Mouse (Mus musculus): Measurements from ENCODE around the gene Tyw5. TPM values are rescaled to one million over a fixed set of nuclear protein-coding genes. Genes with fewer than 3 reads are reported as not detected.

Gene Tyw5
- 11.6 and 13.9 TPM in 2 replicates for polyA plus RNA-seq (2015; fragmentation: Nextera tagmentation; extraction: Ambion mirVana)

DNA sequence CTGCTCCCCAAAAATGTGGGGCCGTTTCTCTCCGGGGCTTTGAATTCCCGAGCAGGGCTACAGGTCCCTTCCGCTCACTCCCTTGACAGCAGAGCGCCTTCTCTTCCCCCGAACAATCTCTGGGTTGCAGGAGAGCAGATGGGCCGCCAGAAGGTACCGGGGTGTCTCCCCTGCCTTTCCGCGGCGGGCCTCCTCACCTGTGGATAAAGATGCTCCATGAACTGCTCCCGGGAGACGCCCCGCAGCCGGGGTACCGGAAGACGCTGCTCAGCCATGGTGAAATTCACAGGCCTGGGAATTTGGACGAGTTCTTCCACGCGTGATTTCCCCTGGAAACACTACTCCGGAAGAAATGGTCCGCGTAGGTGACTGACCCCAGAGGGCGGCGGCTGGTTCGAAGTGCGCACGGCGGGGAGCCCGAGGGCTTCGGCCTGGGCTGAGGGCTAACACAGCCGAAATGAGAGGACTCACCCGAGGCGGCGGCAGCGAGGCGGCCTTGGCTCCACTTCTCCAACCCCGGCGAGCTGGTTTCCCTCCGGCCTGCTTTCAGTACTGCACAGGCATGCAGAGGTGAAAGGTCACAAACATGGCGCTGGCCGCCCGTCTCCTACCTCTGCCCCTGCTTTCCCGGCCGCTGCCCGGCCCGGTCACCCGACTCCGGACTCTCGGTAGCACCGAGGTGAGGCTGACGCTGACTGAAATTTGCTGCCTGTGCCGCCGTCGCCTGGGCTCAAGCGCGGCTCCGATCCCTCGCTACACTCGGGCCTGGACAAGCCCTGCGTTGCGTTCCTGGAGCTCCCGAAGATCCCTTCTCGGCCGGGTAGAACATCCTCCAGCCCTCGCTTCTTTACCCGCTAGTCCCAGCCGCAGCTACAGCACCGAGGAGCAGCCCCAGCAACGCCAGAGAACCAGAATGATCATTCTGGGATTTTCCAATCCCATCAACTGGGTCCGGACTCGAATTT, at the start of gene Tyw5, which contains the start of gene Maip1:
Gene Tyw5 (minus strand): TSS at position 915 of the 965 bp plus-strand sequence.
Gene Maip1 (plus strand): TSS at position 142 of the 965 bp plus-strand sequence.
- DNase-seq (peak; percentile 84), ATAC-seq (peak; percentile 94)

DNA sequence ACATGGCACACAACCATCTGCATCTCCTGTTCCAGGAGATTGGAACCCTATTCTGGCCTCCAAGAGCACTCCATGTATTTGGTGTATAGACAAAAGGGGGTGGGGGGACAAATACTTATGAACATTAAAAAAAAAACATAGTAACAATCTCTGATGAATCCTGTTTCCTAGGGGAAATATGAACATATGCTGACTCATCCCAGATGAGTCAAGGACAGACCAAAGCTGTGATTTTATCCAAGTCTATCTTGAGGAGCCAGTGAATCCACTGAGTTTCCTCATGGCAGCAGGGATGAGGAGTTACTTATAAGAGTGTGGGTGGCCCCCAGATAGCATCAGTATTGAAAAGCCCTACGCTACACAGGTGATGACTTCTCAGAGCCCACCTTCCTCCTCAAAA, 43.3 kb upstream of the Tyw5 start:
- H3K27ac ChIP-seq (ENCODE audit: low read depth), result no peak overlapping the region
- no peaks in the 10 kb centered on the region for H3K27me3 ChIP-seq (ENCODE audit: insufficient read depth, low read length)
- H3K4me3 ChIP-seq (ENCODE audit: low read depth, low read length), result no peak overlapping the region
- DNase-seq (no peak), ATAC-seq (no peak)
- H3K36me3 ChIP-seq (replicated peaks; ENCODE audit: insufficient read depth, low read length), result no peaks in the 10 kb centered on the region
- TF ChIP-seq CTCF (IDR thresholded peaks at IDR 0.05; ENCODE audit: low read depth), result no peak
- no peak for TF ChIP-seq EP300 (IDR thresholded peaks at IDR 0.05; ENCODE audit: low read depth)
- no peaks in the 10 kb centered on the region for H3K4me1 ChIP-seq (ENCODE audit: insufficient read depth)
- no peaks in the 10 kb centered on the region for H3K9me3 ChIP-seq (ENCODE audit: low read length)
- no peak overlapping the region for H3K4me2 ChIP-seq (ENCODE audit: low read depth, low read length)
- H3K9ac ChIP-seq (replicated peaks), result no peak overlapping the region
- WGBS (ENCODE audit: insufficient replicate concordance), result 77% methylated on average over 1 of the region's 1 CpGs

More for the DNA sequence above, at the start of gene Tyw5, which contains the start of gene Maip1:
- H3K36me3 ChIP-seq (replicated peaks; ENCODE audit: insufficient read depth, low read length), result no peaks in the 10 kb centered on the region
- H3K27ac ChIP-seq (ENCODE audit: low read depth), result peak within 1 kb of the TSS; percentile 99
- H3K9me3 ChIP-seq (ENCODE audit: low read length), result no peaks in the 10 kb centered on the region
- peak within 1 kb of the TSS; percentile 98 for H3K4me2 ChIP-seq (ENCODE audit: low read depth, low read length)
- under 1% methylated on average over 71 of the region's 72 CpGs for WGBS (ENCODE audit: insufficient replicate concordance)
- peaks cover 18% of the 10 kb centered on the region for H3K4me1 ChIP-seq (ENCODE audit: insufficient read depth)
- H3K4me3 ChIP-seq (ENCODE audit: low read depth, low read length), result peak within 1 kb of the TSS; percentile 86
- TF ChIP-seq CTCF (IDR thresholded peaks at IDR 0.05; ENCODE audit: low read depth), result 0 out of 2 replicates have a peak, but pooled peaks have one; percentile 14
- TF ChIP-seq EP300 (IDR thresholded peaks at IDR 0.05; ENCODE audit: low read depth), result peak; percentile 37; the same call in 1 of the 2 replicates
- H3K9ac ChIP-seq (replicated peaks), result peak within 1 kb of the TSS; percentile 94
- no peaks in the 10 kb centered on the region for H3K27me3 ChIP-seq (ENCODE audit: insufficient read depth, low read length)

DNA sequence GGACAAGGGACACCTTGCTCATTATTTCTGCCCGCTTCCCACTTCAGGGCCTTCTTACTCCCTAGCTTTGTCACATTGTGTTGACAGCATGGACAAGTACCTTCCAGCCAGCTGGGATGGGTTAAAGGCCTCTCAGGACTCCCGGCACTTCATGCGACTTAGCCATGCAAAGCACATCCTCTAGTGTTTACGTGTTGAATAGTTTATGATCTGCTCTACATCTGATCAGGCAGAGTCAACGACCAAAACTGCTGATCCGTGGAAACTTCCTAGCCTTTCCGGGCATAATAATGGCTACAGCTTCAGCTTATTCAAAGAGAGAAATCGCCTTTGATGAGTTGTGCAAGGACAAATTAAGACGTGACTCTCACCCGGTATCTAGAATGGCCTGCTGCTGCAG, 38.8 kb upstream of the Tyw5 start:
- H3K4me3 ChIP-seq (ENCODE audit: low read depth, low read length), result no peak overlapping the region
- H3K27ac ChIP-seq (ENCODE audit: low read depth), result no peak overlapping the region
- no peak for TF ChIP-seq CTCF (IDR thresholded peaks at IDR 0.05; ENCODE audit: low read depth)
- TF ChIP-seq EP300 (IDR thresholded peaks at IDR 0.05; ENCODE audit: low read depth), result no peak
- ATAC-seq, result no peak
- H3K9ac ChIP-seq (replicated peaks), result no peak overlapping the region
- H3K4me2 ChIP-seq (ENCODE audit: low read depth, low read length), result no peak overlapping the region
- H3K9me3 ChIP-seq (ENCODE audit: low read length), result no peaks in the 10 kb centered on the region
- no peaks in the 10 kb centered on the region for H3K27me3 ChIP-seq (ENCODE audit: insufficient read depth, low read length)
- H3K36me3 ChIP-seq (replicated peaks; ENCODE audit: insufficient read depth, low read length), result no peaks in the 10 kb centered on the region
- DNase-seq, result no peak
- WGBS (ENCODE audit: insufficient replicate concordance), result 76% methylated on average over 10 of the region's 10 CpGs
- no peaks in the 10 kb centered on the region for H3K4me1 ChIP-seq (ENCODE audit: insufficient read depth)

DNA sequence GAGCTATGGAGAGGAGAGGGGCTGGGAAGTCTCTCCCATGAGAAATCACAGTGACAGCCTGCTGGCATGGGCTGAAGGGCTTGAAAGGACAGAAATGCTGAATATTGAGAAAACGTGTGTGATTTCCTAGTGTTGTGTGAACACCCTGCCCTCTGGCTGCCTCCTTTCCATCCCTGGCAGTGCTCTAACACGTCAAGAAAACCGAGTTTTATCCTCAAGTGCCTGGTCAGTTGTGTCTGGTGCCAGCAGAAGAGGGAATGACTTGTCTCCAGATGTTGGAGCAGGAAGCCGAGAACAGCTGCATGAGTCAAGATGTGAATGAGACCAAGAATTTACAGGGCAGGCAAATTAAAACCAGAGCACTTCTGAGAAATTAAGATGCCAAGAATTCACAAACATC, 33.9 kb upstream of the Tyw5 start:
- DNase-seq (no peak), ATAC-seq (no peak)
- 0 out of 2 replicates have a peak, but pooled peaks cover 6% of the 10 kb centered on the region for H3K4me1 ChIP-seq (ENCODE audit: insufficient read depth)
- H3K27me3 ChIP-seq (ENCODE audit: insufficient read depth, low read length), result no peaks in the 10 kb centered on the region
- H3K4me2 ChIP-seq (ENCODE audit: low read depth, low read length), result no peak overlapping the region
- TF ChIP-seq CTCF (IDR thresholded peaks at IDR 0.05; ENCODE audit: low read depth) (no peak), EP300 (IDR thresholded peaks at IDR 0.05; ENCODE audit: low read depth) (no peak)
- H3K4me3 ChIP-seq (ENCODE audit: low read depth, low read length), result no peak overlapping the region
- H3K36me3 ChIP-seq (replicated peaks; ENCODE audit: insufficient read depth, low read length), result no peaks in the 10 kb centered on the region
- no peaks in the 10 kb centered on the region for H3K9me3 ChIP-seq (ENCODE audit: low read length)
- H3K9ac ChIP-seq (replicated peaks), result no peak overlapping the region
- H3K27ac ChIP-seq (ENCODE audit: low read depth), result no peak overlapping the region
- WGBS (ENCODE audit: insufficient replicate concordance), result 46% methylated on average over 4 of the region's 4 CpGs

DNA sequence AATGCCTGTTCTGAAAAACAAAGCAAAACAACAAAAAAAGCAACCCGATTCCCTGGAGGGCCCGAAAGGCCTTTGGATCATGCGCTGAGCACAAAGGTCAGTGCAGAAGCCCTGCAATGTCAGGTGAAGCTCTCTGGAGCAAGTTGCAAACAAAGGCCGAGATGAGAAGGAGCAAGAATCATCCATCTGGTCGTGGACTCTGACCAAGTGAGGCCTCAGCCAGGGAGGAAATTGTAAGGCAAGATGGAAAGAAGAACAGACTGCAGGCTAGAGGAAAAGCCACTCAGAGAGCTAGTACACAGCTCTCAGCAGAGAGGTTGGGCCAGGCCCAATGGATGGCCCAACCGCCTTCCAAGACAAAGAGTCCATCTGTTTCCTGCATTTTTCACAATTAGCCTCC, 32.1 kb upstream of the Tyw5 start:
- H3K4me2 ChIP-seq (ENCODE audit: low read depth, low read length), result no peak overlapping the region

DNA sequence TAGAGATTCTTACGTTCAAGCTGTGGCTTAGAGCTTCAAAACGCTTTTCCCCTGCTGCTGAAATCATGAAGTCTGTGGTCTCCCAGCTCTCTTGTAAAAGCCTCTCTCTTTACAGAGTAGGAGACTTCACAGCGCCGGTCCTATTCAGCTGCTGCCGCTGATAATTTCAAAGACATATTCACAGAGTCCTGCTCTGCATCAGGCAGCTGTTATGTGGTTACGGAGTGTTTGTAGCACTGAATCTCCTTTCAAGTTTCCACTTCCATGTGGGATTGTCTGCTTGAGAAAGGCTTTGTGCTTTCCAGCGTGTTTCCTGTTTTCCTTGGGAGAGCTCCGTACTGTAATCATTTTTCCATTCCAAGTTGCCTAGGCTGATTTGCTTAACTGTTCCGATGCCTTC, 30.1 kb upstream of the Tyw5 start:
- Histone ChIP-seq H3K36me3 (replicated peaks; ENCODE audit: insufficient read depth, low read length) (no peaks in the 10 kb centered on the region), H3K27me3 (ENCODE audit: insufficient read depth, low read length) (no peaks in the 10 kb centered on the region), H3K9ac (replicated peaks) (no peak overlapping the region), H3K9me3 (ENCODE audit: low read length) (no peaks in the 10 kb centered on the region), H3K4me2 (ENCODE audit: low read depth, low read length) (peak overlapping the region; percentile 52), H3K4me1 (ENCODE audit: insufficient read depth) (0 out of 2 replicates have a peak, but pooled peaks cover 6% of the 10 kb centered on the region), H3K27ac (ENCODE audit: low read depth) (peak overlapping the region; percentile 44), H3K4me3 (ENCODE audit: low read depth, low read length) (no peak overlapping the region)
- TF ChIP-seq CTCF (IDR thresholded peaks at IDR 0.05; ENCODE audit: low read depth), result no peak
- TF ChIP-seq EP300 (IDR thresholded peaks at IDR 0.05; ENCODE audit: low read depth), result no peak
- ATAC-seq, result no peak
- 25% methylated on average over 9 of the region's 9 CpGs for WGBS (ENCODE audit: insufficient replicate concordance)
- DNase-seq, result no peak

More for the DNA sequence above, 32.1 kb upstream of the Tyw5 start:
- Histone ChIP-seq H3K9ac (replicated peaks) (no peak overlapping the region), H3K36me3 (replicated peaks; ENCODE audit: insufficient read depth, low read length) (no peaks in the 10 kb centered on the region), H3K27me3 (ENCODE audit: insufficient read depth, low read length) (no peaks in the 10 kb centered on the region), H3K4me3 (ENCODE audit: low read depth, low read length) (no peak overlapping the region), H3K4me1 (ENCODE audit: insufficient read depth) (0 out of 2 replicates have a peak, but pooled peaks cover 6% of the 10 kb centered on the region), H3K9me3 (ENCODE audit: low read length) (no peaks in the 10 kb centered on the region), H3K27ac (ENCODE audit: low read depth) (no peak overlapping the region)
- TF ChIP-seq EP300 (IDR thresholded peaks at IDR 0.05; ENCODE audit: low read depth) (no peak), CTCF (IDR thresholded peaks at IDR 0.05; ENCODE audit: low read depth) (no peak)
- ATAC-seq, result no peak
- 72% methylated on average over 6 of the region's 6 CpGs for WGBS (ENCODE audit: insufficient replicate concordance)
- no peak for DNase-seq

All from liver, postnatal 0 days (tissue).